ENCODE assay signal across 7 mouse cellular contexts in genomic region chr1:195018089-195018999, GRCm38 (mm10).
DNase-seq lines count a peak whose midpoint lies in the region; ATAC-seq and TF ChIP-seq lines count a peak whose summit lies in the region.

No protein-coding gene starts in this region.

- peaks cover 1% of the 10 kb centered on the region; the same call in 1 of the 2 replicates for H3K36me3 ChIP-seq in hindbrain, embryonic 13.5 days
- no peaks in the 10 kb centered on the region for H3K36me3 ChIP-seq in stomach, postnatal 0 days (ENCODE audit: control insufficient read depth, insufficient read depth, low read length)

- no peak overlapping the region for H3K4me3 ChIP-seq in hindbrain, embryonic 13.5 days
- no peak overlapping the region for H3K4me3 ChIP-seq in stomach, postnatal 0 days (ENCODE audit: low read depth, low read length)

- no peak overlapping the region for H3K4me2 ChIP-seq in hindbrain, embryonic 13.5 days
- no peak overlapping the region for H3K4me2 ChIP-seq in stomach, postnatal 0 days (replicated peaks; ENCODE audit: low read depth)

- H3K4me1 ChIP-seq in hindbrain, embryonic 13.5 days (replicated peaks) = peaks cover 5% of the 10 kb centered on the region; the same call in 1 of the 2 replicates
- H3K4me1 ChIP-seq in stomach, postnatal 0 days (replicated peaks; ENCODE audit: control insufficient read depth, insufficient read depth) = no peaks in the 10 kb centered on the region

- TF ChIP-seq EP300 in stomach, postnatal 0 days (optimal IDR thresholded peaks at IDR 0.05) = no peak

- no peak overlapping the region for H3K9ac ChIP-seq in hindbrain, embryonic 13.5 days
- no peak overlapping the region for H3K9ac ChIP-seq in stomach, postnatal 0 days (ENCODE audit: low read length)

- no peak overlapping the region for H3K27ac ChIP-seq in hindbrain, embryonic 13.5 days
- no peak overlapping the region for H3K27ac ChIP-seq in stomach, postnatal 0 days (replicated peaks)

- H3K27me3 ChIP-seq in hindbrain, embryonic 13.5 days = no peaks in the 10 kb centered on the region
- H3K27me3 ChIP-seq in stomach, postnatal 0 days (ENCODE audit: control insufficient read depth, insufficient read depth, low read length) = no peaks in the 10 kb centered on the region

- no peak for TF ChIP-seq CTCF in stomach, postnatal 0 days (IDR thresholded peaks at IDR 0.05; ENCODE audit: low read depth)

- H3K9me3 ChIP-seq in hindbrain, embryonic 13.5 days = no peaks in the 10 kb centered on the region
- H3K9me3 ChIP-seq in stomach, postnatal 0 days (ENCODE audit: control insufficient read depth, low read length) = no peaks in the 10 kb centered on the region

- ATAC-seq in hindbrain, embryonic 13.5 days (ENCODE audit: low FRiP score) = peak; percentile 55; the same call in 1 of the 2 replicates
- ATAC-seq in stomach, postnatal 0 days (ENCODE audit: low FRiP score, low TSS enrichment) = peak; percentile 77

- DNase-seq in B cell, adult 2 months = peak; percentile 46 to 59
- peak; percentile 70 for DNase-seq in MN1 (ENCODE audit: low spot score)
- DNase-seq in cerebellum, postnatal 36 days = peak; percentile 63 to 70
- peak; percentile 60 to 70 for DNase-seq in layer of hippocampus, postnatal 25 days (ENCODE audit: extremely low spot score in 1 of 2, low spot score in 1 of 2)
- DNase-seq in lung, postnatal 4 days = peak; percentile 24 to 64
- peak; percentile 60 for DNase-seq in stomach, postnatal 0 days (ENCODE audit: low spot score)

- 86% methylated on average over 9 of the region's 9 CpGs for WGBS in hindbrain, embryonic 13.5 days
- whole genome bisulfite sequencing in stomach, postnatal 0 days = 81% methylated on average over 9 of the region's 9 CpGs
